Mouse (Mus musculus): ENCODE measurements around the gene Tnks2.

Gene Tnks2

DNA sequence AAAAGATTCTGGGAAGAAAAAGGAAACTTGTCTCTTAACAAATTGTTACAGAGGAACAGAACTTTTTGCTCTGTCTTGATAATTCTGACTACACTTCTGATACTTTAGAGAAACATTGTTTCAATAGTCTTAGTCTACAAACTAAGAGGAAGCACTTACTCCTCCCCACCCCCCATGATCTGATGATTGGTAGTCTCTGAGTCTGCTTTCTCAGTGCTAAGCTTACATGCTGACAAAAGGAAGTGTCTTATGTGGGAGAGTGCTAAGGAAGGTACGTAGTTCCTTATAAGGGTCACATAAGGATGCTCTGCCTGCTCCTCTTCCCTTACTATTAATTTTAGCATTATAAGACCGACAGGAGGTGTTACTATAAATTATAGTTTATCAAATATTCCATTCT, 98.6 kb downstream of the Tnks2 start:
- no peak for DNase-seq (ENCODE audit: low read depth, low spot score)

DNA sequence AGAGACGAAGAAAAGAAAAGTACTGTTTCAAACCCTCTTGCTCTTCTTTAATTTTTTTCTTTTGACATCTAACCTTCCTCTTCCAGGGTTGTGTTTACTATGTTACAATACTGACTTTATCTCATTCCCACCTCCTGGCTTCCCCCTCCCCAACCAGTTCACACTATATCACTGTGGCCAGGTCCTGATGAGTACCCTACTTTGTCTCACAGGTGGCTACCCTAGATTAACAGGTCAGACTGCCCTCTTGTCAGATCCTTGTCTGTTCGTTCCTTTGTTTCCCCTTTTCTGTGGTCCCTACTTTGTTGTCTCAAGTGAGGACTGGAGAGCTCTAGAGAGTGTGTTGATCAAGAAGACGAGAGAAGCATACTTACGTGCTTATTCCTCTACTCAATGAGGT, 102.3 kb downstream of the Tnks2 start:
- no peak for DNase-seq (ENCODE audit: low read depth, low spot score)

DNA sequence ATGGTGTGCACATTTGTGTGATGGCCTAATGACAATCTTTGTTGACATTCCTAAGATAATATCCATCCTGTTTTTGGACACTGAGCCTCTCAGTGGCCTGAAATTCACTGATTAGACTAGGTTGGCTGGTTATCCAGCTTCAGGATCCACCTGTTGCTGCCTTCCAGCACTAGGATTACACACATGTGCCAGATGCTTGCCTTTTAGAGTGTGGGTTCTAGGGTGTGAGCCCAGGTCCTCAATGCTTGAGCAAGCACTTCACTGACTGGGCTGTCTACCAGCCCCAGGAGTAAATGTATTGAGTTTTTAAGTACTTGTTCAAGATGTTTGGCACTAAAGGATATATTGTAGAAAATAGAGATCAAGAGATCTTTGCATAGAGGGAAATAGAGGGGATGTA, 104.0 kb downstream of the Tnks2 start:
- DNase-seq (ENCODE audit: low read depth, low spot score): no peak

DNA sequence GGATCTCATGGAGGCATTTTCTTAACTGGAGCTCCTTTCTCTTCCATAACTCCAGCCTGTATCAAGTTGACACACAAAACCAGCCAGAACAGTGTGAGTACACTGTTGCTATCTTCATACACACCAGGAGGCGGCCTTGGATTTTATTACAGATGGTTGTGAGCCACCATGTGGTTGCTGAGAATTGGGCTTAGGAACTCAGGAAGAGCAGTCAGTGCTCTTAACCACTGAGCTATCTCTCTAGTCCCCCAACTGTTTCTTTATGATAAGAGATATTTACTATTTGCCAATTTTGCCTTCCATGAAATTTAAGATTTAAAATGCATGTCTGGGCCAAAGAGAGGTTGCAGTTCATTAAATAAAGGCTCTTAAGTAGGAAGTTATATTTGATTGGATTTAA, 106.0 kb downstream of the Tnks2 start:
- no peak for DNase-seq (ENCODE audit: low read depth, low spot score)
